Mouse (Mus musculus) CH12.LX (cell line): ENCODE measurements around the gene Gm884. TPM values are rescaled to one million over a fixed set of nuclear protein-coding genes. Genes with fewer than 3 reads are reported as not detected.

Source experiments
- DNase-seq: peaks from one replicate; pipeline ENCODE4 v3.0.0-alpha.2; 2013; ENCODE audit errors: extremely low read depth
- H3K27ac ChIP-seq: 2 replicates; pipeline ENCODE4 v1.5.1; 2012; ENCODE audit warnings: low read depth, mild to moderate bottlenecking, control low read depth, moderate library complexity; ENCODE audit not compliant: insufficient read depth
- H3K27me3 ChIP-seq: replicated peaks from 2 replicates; pipeline ENCODE3; 2012; ENCODE audit warnings: inconsistent platforms
- H3K36me3 ChIP-seq, 2 experiments: replicated peaks in 1 of 2; 2 replicates each; pipeline versions ENCODE3 to v1.6.1; 2012; ENCODE audit warnings: inconsistent platforms in 1 of 2, low read length in 1 of 2, mild to moderate bottlenecking in 1 of 2, mixed read lengths in 1 of 2, moderate library complexity in 1 of 2; ENCODE audit not compliant: control insufficient read depth in 1 of 2, insufficient read depth in 1 of 2
- H3K4me1 ChIP-seq, 2 experiments: 2 replicates each; pipeline ENCODE4 v1.6.1; 2012; ENCODE audit warnings: inconsistent platforms in 1 of 2, moderate library complexity in 1 of 2; ENCODE audit not compliant: insufficient read depth in 2 of 2, control insufficient read depth in 1 of 2
- H3K4me2 ChIP-seq: 2 replicates; pipeline ENCODE4 v1.6.1; 2012; ENCODE audit warnings: low read depth, mild to moderate bottlenecking, control low read depth; ENCODE audit not compliant: poor library complexity, insufficient read depth, severe bottlenecking
- H3K4me3 ChIP-seq, 3 experiments: fragments of 150-350 bp in 1 of 3; sonication (generic) in 1 of 3; replicated peaks in 1 of 3; 2 replicates each; pipeline versions ENCODE3 to v1.5.1; 2011 to 2012; ENCODE audit warnings: low read depth in 2 of 3, low read length in 2 of 3, mild to moderate bottlenecking in 2 of 3, moderate library complexity in 2 of 3, control low read depth in 1 of 3, improper control_type of control experiment in 1 of 3, inconsistent platforms in 1 of 3, mixed read lengths in 1 of 3; ENCODE audit not compliant: poor library complexity in 1 of 3
- H3K79me2 ChIP-seq: replicated peaks from 2 replicates; pipeline ENCODE4 v1.6.1; 2012; ENCODE audit warnings: mild to moderate bottlenecking, moderate library complexity; ENCODE audit not compliant: control insufficient read depth, poor library complexity, insufficient read depth, severe bottlenecking; ENCODE audit errors: extremely low read depth
- H3K9ac ChIP-seq: 2 replicates; pipeline ENCODE4 v1.6.1; 2012; ENCODE audit warnings: low read depth, mild to moderate bottlenecking, control low read depth, moderate library complexity; ENCODE audit not compliant: insufficient read depth
- H3K9me3 ChIP-seq: replicated peaks from 2 replicates; pipeline ENCODE3; 2012; ENCODE audit warnings: low read length, inconsistent platforms, mixed read lengths
- BHLHE40 ChIP-seq: IDR thresholded peaks from 2 replicates; pipeline ENCODE4 v1.6.1; 2011; ENCODE audit warnings: mild to moderate bottlenecking, low read depth, low read length, improper control_type of control experiment
- ELF1 ChIP-seq: IDR thresholded peaks from 2 replicates; pipeline ENCODE4 v1.6.1; 2014; ENCODE audit warnings: low read depth, mild to moderate bottlenecking, inconsistent platforms, low read length, improper control_type of control experiment
- EP300 ChIP-seq: IDR thresholded peaks from 2 replicates; pipeline ENCODE4 v1.6.1; 2011; ENCODE audit warnings: low read length, improper control_type of control experiment
- GABPA ChIP-seq: IDR thresholded peaks from 2 replicates; pipeline ENCODE4 v1.6.1; 2012; ENCODE audit warnings: low read depth, low read length, improper control_type of control experiment, inconsistent platforms; ENCODE audit not compliant: insufficient replicate concordance
- JUND ChIP-seq: conservative IDR thresholded peaks from 2 replicates; pipeline ENCODE4 v1.6.1; 2011; ENCODE audit warnings: low read depth, low read length, improper control_type of control experiment
- KAT2A ChIP-seq: IDR thresholded peaks from 2 replicates; pipeline ENCODE4 v1.6.1; 2012; ENCODE audit warnings: low read length, improper control_type of control experiment, inconsistent platforms; ENCODE audit not compliant: insufficient replicate concordance
- MAFK ChIP-seq: IDR thresholded peaks from 2 replicates; pipeline ENCODE4 v1.6.1; 2011; ENCODE audit warnings: low read length, improper control_type of control experiment; ENCODE audit not compliant: insufficient replicate concordance
- MAX ChIP-seq: IDR thresholded peaks from 2 replicates; pipeline ENCODE4 v1.6.1; 2011; ENCODE audit warnings: low read length, improper control_type of control experiment
- MAZ ChIP-seq: IDR thresholded peaks from 2 replicates; pipeline ENCODE4 v1.6.1; 2012; ENCODE audit warnings: low read depth, mild to moderate bottlenecking, inconsistent platforms, low read length, improper control_type of control experiment, moderate library complexity
- MXI1 ChIP-seq: IDR thresholded peaks from 2 replicates; pipeline ENCODE4 v1.6.1; 2011; ENCODE audit warnings: mild to moderate bottlenecking, low read depth, low read length, improper control_type of control experiment
- NRF1 ChIP-seq: IDR thresholded peaks from 2 replicates; pipeline ENCODE4 v1.6.1; 2014; ENCODE audit warnings: low read depth, mild to moderate bottlenecking, inconsistent platforms, low read length, improper control_type of control experiment, moderate library complexity
- POLR2A ChIP-seq: IDR thresholded peaks from 2 replicates; pipeline ENCODE4 v1.6.1; 2011; ENCODE audit warnings: low read depth, mild to moderate bottlenecking, improper control_type of control experiment, low read length
- RCOR1 ChIP-seq: conservative IDR thresholded peaks from 2 replicates; pipeline ENCODE4 v1.6.1; 2012; ENCODE audit warnings: low read depth, mild to moderate bottlenecking, inconsistent platforms, low read length, improper control_type of control experiment
- SIN3A ChIP-seq: IDR thresholded peaks from 2 replicates; pipeline ENCODE4 v1.6.1; 2012; ENCODE audit warnings: low read length, improper control_type of control experiment, inconsistent platforms
- SMC3 ChIP-seq: IDR thresholded peaks from 2 replicates; pipeline ENCODE4 v1.6.1; 2011; ENCODE audit warnings: low read depth, low read length, improper control_type of control experiment
- TBP ChIP-seq: conservative IDR thresholded peaks from 2 replicates; pipeline ENCODE4 v1.6.1; 2011; ENCODE audit warnings: low read depth, low read length, improper control_type of control experiment
- ZNF384 ChIP-seq: IDR thresholded peaks from 2 replicates; pipeline ENCODE4 v1.6.1; 2012; ENCODE audit warnings: low read depth, low read length, improper control_type of control experiment, inconsistent platforms
- dilution Hi-C: fragments of 300-500 bp; cut with MboI; formaldehyde crosslinking; loops from 2 replicates; pipeline ENCODE4 v1.14.3; 2020; ENCODE audit warnings: low sequenced_read_pairs; ENCODE audit not compliant: extremely low pct_unique_long_range_greater_than_20kb, extremely low pct_ligation_motif_present
- in situ Hi-C: fragments of 300-500 bp; cut with MboI; formaldehyde crosslinking; loops from 3 replicates; pipeline ENCODE4 v1.14.3; 2019; ENCODE audit warnings: low sequenced_read_pairs, low pct_ligation_motif_present, low pct_unique_long_range_greater_than_20kb, mixed read lengths
- polyA plus RNA-seq: library from polyadenylated mRNA; unstranded; fragments of >175 nt; gene quantifications from 2 replicates; pipeline ENCODE4 v1.2.1, GENCODE M21; 2012; ENCODE audit warnings: low read depth; ENCODE audit not compliant: insufficient read length
- total RNA-seq, 2 experiments: library from RNA; depleted of rRNA; stranded (reverse); fragments of 300-350 nt in 1 of 2; fragments of >200 nt in 1 of 2; gene quantifications; 2 replicates each; pipeline ENCODE4 v1.2.3; 2012 to 2014

Gene Gm884
- total and polyA plus RNA-seq, 3 experiments = not detected

GRCm38 (mm10) chr11:103610772-103611171, 10.2 kb downstream of the Gm884 start:
- Histone ChIP-seq H3K27me3 (peaks cover 65% of the 10 kb centered on the region), H3K36me3 (no peaks in the 10 kb centered on the region), H3K9ac (no peak overlapping the region), H3K9me3 (no peaks in the 10 kb centered on the region), H3K4me2 (no peak overlapping the region), H3K27ac (no peak overlapping the region), H3K79me2 (no peaks in the 10 kb centered on the region), H3K4me3 (no peak overlapping the region)
- in situ Hi-C loops = no loop called here
- DNase-seq = no peak
- TF ChIP-seq SIN3A (no peak), ELF1 (no peak), SMC3 (no peak), RCOR1 (no peak), KAT2A (no peak)
- TF ChIP-seq, all 38 proteins: peak for 0
- no peaks in the 10 kb centered on the region for H3K4me1 ChIP-seq
- dilution Hi-C loops = no loop called here

GRCm38 (mm10) chr11:103606611-103607010, 14.3 kb downstream of the Gm884 start:
- in situ Hi-C loops = no loop called here
- Histone ChIP-seq H3K36me3 (no peaks in the 10 kb centered on the region), H3K4me2 (0 out of 2 replicates have a peak overlapping the region, but pooled peaks have one; percentile 3), H3K4me1 (no peaks in the 10 kb centered on the region)
- TF ChIP-seq ZNF384 = peak; percentile 78
- no peak for TF ChIP-seq MAZ
- TF ChIP-seq, all 38 proteins: peak for 1
- no peak overlapping the region for H3K27ac ChIP-seq
- H3K4me3 ChIP-seq = no peak overlapping the region
- peaks cover 39% of the 10 kb centered on the region for H3K27me3 ChIP-seq
- dilution Hi-C loops = no loop called here
- H3K9me3 ChIP-seq = no peaks in the 10 kb centered on the region
- DNase-seq = no peak
- no peaks in the 10 kb centered on the region for H3K79me2 ChIP-seq
- no peak overlapping the region for H3K9ac ChIP-seq

GRCm38 (mm10) chr11:103578339-103578738, 42.6 kb downstream of the Gm884 start:
- Histone ChIP-seq H3K9ac (peak overlapping the region; percentile 71), H3K79me2 (no peaks in the 10 kb centered on the region), H3K36me3 (peaks cover 0 to 16% of the 10 kb centered on the region in 2 experiments), H3K27me3 (peaks cover 40% of the 10 kb centered on the region), H3K4me3 (peak overlapping the region in 2 of 3 experiments; percentile 47 to 60), H3K4me2 (peak overlapping the region; percentile 51), H3K4me1 (no peaks in the 10 kb centered on the region), H3K9me3 (peaks cover 3% of the 10 kb centered on the region), H3K27ac (no peak overlapping the region)
- TF ChIP-seq POLR2A = peak; percentile 48
- peak; percentile 72; the same call in 1 of the 2 replicates for TF ChIP-seq MXI1
- 0 out of 2 replicates have a peak, but pooled peaks have one; percentile 27 for TF ChIP-seq TBP
- no peak for TF ChIP-seq GABPA
- peak; percentile 58 for TF ChIP-seq BHLHE40
- peak; percentile 68 for TF ChIP-seq NRF1
- TF ChIP-seq JUND = no peak
- peak; percentile 79 for TF ChIP-seq MAX
- TF ChIP-seq EP300 = no peak
- TF ChIP-seq MAFK = no peak
- in situ Hi-C loops = loop anchor here (10.0 kb wide), 1 partner anchor 104 kb away; no protein-coding TSS in a partner anchor
- no peak for DNase-seq
- dilution Hi-C loops = no loop called here
